Mouse (Mus musculus) limb, embryonic 14.5 days (tissue): ENCODE measurements around the gene 1700061G19Rik. TPM values are rescaled to one million over a fixed set of nuclear protein-coding genes. Genes with fewer than 3 reads are reported as not detected.

ENCODE experiments used
- ATAC-seq: fragments of 200-750 bp; cut with Nextera tagmentation; 2 replicates; pipeline ENCODE4 v1.8.0; 2017; ENCODE audit warnings: low read depth, moderate number of reproducible peaks, moderate TSS enrichment; ENCODE audit not compliant: low FRiP score
- DNase-seq: peaks from one replicate; pipeline ENCODE4 v3.0.0-alpha.2; 2015; ENCODE audit warnings: low spot score
- H3K27ac ChIP-seq: fragments of 300-500 bp; sonication (generic); replicated peaks from 2 replicates; pipeline ENCODE4 v1.5.1; 2014; ENCODE audit warnings: low read depth, mild to moderate bottlenecking, low read length, moderate library complexity, mixed read lengths
- H3K27me3 ChIP-seq: fragments of 300-500 bp; sonication (generic); 2 replicates; pipeline ENCODE4 v1.6.1; 2014; ENCODE audit warnings: low read length, mixed read lengths; ENCODE audit not compliant: control insufficient read depth, insufficient read depth
- H3K36me3 ChIP-seq: fragments of 300-500 bp; sonication (generic); 2 replicates; pipeline ENCODE4 v1.6.1; 2014; ENCODE audit warnings: mild to moderate bottlenecking, low read length, moderate library complexity, mixed read lengths; ENCODE audit not compliant: control insufficient read depth, insufficient read depth
- H3K4me1 ChIP-seq: fragments of 300-500 bp; sonication (generic); 2 replicates; pipeline ENCODE4 v1.6.1; 2014; ENCODE audit warnings: antibody characterized with exemption, low read length, mixed read lengths; ENCODE audit not compliant: control insufficient read depth, insufficient read depth
- H3K4me2 ChIP-seq: fragments of 300-500 bp; sonication (generic); replicated peaks from 2 replicates; pipeline ENCODE4 v1.6.1; 2014; ENCODE audit warnings: low read depth, mild to moderate bottlenecking, low read length, moderate library complexity; ENCODE audit not compliant: severe bottlenecking
- H3K4me3 ChIP-seq: fragments of 300-500 bp; sonication (generic); replicated peaks from 2 replicates; pipeline ENCODE4 v1.5.1; 2014; ENCODE audit warnings: low read length
- H3K9ac ChIP-seq: fragments of 300-500 bp; sonication (generic); 2 replicates; pipeline ENCODE4 v1.6.1; 2014; ENCODE audit warnings: mild to moderate bottlenecking, low read depth, low read length, moderate library complexity; ENCODE audit not compliant: severe bottlenecking
- H3K9me3 ChIP-seq: fragments of 300-500 bp; sonication (generic); 2 replicates; pipeline ENCODE4 v1.6.1; 2016; ENCODE audit warnings: low read length; ENCODE audit not compliant: control insufficient read depth
- POLR2A ChIP-seq: fragments of 200-500 bp; IDR thresholded peaks from 2 replicates; pipeline ENCODE4 v1.8.0; 2012; ENCODE audit warnings: inconsistent platforms, mild to moderate bottlenecking, moderate library complexity, borderline replicate concordance; ENCODE audit not compliant: insufficient read depth, insufficient read length; ENCODE audit errors: extremely low read depth
- WGBS: fragments of 180-500 bp; shearing (Covaris S2); extraction: QIAGEN DNeasy Blood & Tissue Kit; methylation state at CpG from one replicate; pipeline ENCODE4 v1.1.7; 2014; 5-methylcytosine and 5-hydroxymethylcytosine counted together
- polyA plus RNA-seq, 2 experiments: library from polyadenylated mRNA; depleted of rRNA in 1 of 2; stranded (reverse) in 1 of 2; unstranded in 1 of 2; fragments of >200 nt; fragmentation: Nextera tagmentation in 1 of 2; extraction: Ambion mirVana in 1 of 2; gene quantifications; 2 replicates each; pipeline versions ENCODE4 v1.2.1 to v1.2.3; 2012 to 2014

1700061G19Rik gene
- polyA plus RNA-seq, 2 experiments = 0.03 to 0.26 TPM

- Histone ChIP-seq H3K4me1 (no peaks in the 10 kb centered on the region), H3K4me2 (no peak overlapping the region), H3K4me3 (no peak overlapping the region), H3K9me3 (no peaks in the 10 kb centered on the region), H3K36me3 (no peaks in the 10 kb centered on the region), H3K27ac (no peak overlapping the region), H3K9ac (no peak overlapping the region), H3K27me3 (no peaks in the 10 kb centered on the region)
- DNase-seq (no peak), ATAC-seq (no peak)
- 77% methylated on average over 5 of the region's 5 CpGs for WGBS
- no peak for TF ChIP-seq POLR2A
Observed at GRCm38 (mm10) chr17:56842173-56842572, 33.1 kb upstream of the 1700061G19Rik start.

DNA sequence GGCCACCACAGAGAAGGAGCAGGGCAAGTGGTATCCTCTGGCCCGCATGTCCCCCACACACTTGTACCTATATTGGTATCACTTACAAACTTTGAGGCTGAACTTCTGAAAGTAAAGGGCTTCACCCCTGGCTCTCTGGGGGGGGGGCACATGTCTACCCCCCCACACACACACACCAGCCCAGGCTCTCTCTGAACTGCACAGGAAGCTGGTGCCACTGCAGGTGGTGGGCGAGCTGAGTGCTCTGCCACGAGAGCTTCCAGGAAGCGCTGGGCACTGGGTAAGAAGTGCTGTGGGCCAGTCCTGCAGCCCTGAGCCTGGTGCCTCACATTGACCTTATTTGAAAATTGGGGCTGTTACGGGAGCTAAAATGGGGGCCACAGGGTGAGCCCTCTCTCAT is 31.6 kb upstream of the 1700061G19Rik start:
- TF ChIP-seq POLR2A = no peak
- no peak overlapping the region for H3K27ac ChIP-seq
- WGBS = 73% methylated on average over 5 of the region's 5 CpGs
- DNase-seq (no peak), ATAC-seq (no peak)
- no peaks in the 10 kb centered on the region for H3K36me3 ChIP-seq
- H3K4me2 ChIP-seq = no peak overlapping the region
- no peaks in the 10 kb centered on the region for H3K27me3 ChIP-seq
- no peaks in the 10 kb centered on the region for H3K9me3 ChIP-seq
- H3K9ac ChIP-seq = no peak overlapping the region
- H3K4me3 ChIP-seq = no peak overlapping the region
- H3K4me1 ChIP-seq = no peaks in the 10 kb centered on the region

DNA sequence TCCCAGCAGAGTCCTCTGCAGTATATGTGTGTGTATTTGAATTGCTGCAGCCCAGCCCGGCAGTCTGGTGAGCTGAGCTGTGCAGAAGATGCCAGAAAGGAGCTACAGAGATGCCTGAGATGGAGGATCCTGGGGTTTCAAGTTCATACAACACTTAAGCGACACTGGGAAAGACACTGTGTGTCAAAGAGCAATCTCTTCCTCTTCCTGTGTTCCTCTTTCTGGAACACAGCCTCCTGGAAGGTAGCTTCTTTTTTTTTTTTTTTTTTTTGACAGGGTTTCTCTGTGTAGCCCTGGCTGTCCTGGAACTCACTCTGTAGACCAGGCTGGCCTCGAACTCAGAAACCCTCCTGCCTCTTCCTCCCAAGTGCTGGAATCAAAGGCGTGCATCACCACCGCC is 26.5 kb upstream of the 1700061G19Rik start:
- no peaks in the 10 kb centered on the region for H3K9me3 ChIP-seq
- ATAC-seq (no peak), DNase-seq (no peak)
- H3K4me3 ChIP-seq = no peak overlapping the region
- 81% methylated on average over 5 of the region's 5 CpGs for whole genome bisulfite sequencing
- no peaks in the 10 kb centered on the region for H3K36me3 ChIP-seq
- H3K4me1 ChIP-seq = no peaks in the 10 kb centered on the region
- H3K4me2 ChIP-seq = no peak overlapping the region
- H3K9ac ChIP-seq = no peak overlapping the region
- no peaks in the 10 kb centered on the region for H3K27me3 ChIP-seq
- no peak for TF ChIP-seq POLR2A
- H3K27ac ChIP-seq = no peak overlapping the region

DNA sequence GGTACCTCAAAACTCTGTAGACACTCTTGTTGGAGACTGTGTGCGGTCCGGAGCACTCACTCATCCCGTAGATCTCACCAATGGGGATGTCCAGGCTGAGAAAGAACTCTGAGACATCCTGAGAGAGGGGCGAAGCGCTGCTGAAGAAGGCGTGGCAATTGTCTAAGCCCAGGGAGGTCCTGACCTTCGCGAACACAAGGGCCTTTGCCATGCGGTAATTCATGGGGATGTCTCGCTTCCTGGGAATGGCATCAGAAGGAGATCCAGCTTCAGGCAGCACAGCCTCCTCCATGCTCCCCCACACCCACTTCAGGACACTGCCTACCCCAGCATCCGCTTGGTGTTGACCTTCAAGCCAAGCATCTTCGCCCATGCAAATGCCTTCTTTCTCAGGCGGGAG is 25.6 kb upstream of the 1700061G19Rik start:
- no peak overlapping the region for H3K9ac ChIP-seq
- H3K4me2 ChIP-seq = no peak overlapping the region
- H3K27me3 ChIP-seq = no peaks in the 10 kb centered on the region
- 82% methylated on average over 13 of the region's 13 CpGs for WGBS
- no peaks in the 10 kb centered on the region for H3K9me3 ChIP-seq
- TF ChIP-seq POLR2A = no peak
- H3K4me3 ChIP-seq = no peak overlapping the region
- no peaks in the 10 kb centered on the region for H3K4me1 ChIP-seq
- H3K27ac ChIP-seq = no peak overlapping the region
- ATAC-seq (no peak), DNase-seq (no peak)
- no peaks in the 10 kb centered on the region for H3K36me3 ChIP-seq

- H3K4me2 ChIP-seq = no peak overlapping the region
Observed at GRCm38 (mm10) chr17:56851167-56851566, 24.1 kb upstream of the 1700061G19Rik start.

GRCm38 (mm10) chr17:56855421-56855820 is 19.9 kb upstream of the 1700061G19Rik start:
- H3K4me2 ChIP-seq = no peak overlapping the region
- H3K27me3 ChIP-seq = no peaks in the 10 kb centered on the region
- H3K27ac ChIP-seq = no peak overlapping the region
- H3K9me3 ChIP-seq = no peaks in the 10 kb centered on the region
- no peak for TF ChIP-seq POLR2A
- DNase-seq (no peak), ATAC-seq (no peak)
- H3K4me3 ChIP-seq = no peak overlapping the region
- H3K9ac ChIP-seq = no peak overlapping the region
- 0 out of 2 replicates have a peak, but pooled peaks cover 4% of the 10 kb centered on the region for H3K4me1 ChIP-seq
- 80% methylated on average over 3 of the region's 3 CpGs for WGBS
- H3K36me3 ChIP-seq = no peaks in the 10 kb centered on the region

More at GRCm38 (mm10) chr17:56851167-56851566, 24.1 kb upstream of the 1700061G19Rik start:
- no peak for DNase-seq
- no peak overlapping the region for H3K27ac ChIP-seq
- H3K9me3 ChIP-seq = no peaks in the 10 kb centered on the region
- no peak overlapping the region for H3K9ac ChIP-seq
- no peaks in the 10 kb centered on the region for H3K36me3 ChIP-seq
- no peak for TF ChIP-seq POLR2A
- no peak overlapping the region for H3K4me3 ChIP-seq
- WGBS = 68% methylated on average over 3 of the region's 3 CpGs
- no peaks in the 10 kb centered on the region for H3K27me3 ChIP-seq
- no peaks in the 10 kb centered on the region for H3K4me1 ChIP-seq
- ATAC-seq = no peak
